Mouse (Mus musculus) adrenal gland, postnatal 36 days (tissue): ENCODE data around the gene Atp6v1g2. TPM values are rescaled to one million over a fixed set of nuclear protein-coding genes. Genes with fewer than 3 reads are reported as not detected.

ENCODE experiments used
- DNase-seq, 2 experiments: peaks; one replicate each; pipeline ENCODE4 v3.0.0; 2021; ENCODE audit warnings: mixed read lengths in 1 of 2
- long read RNA-seq, 2 experiments: library from polyadenylated mRNA; stranded (forward); transcript quantifications; one replicate each; pipeline ENCODE4 v2.0.0; 2021; ENCODE audit warnings: borderline sequencing depth in 2 of 2
- total RNA-seq, 2 experiments: library from RNA; stranded (reverse); gene quantifications; 2 replicates each; pipeline ENCODE4 v1.2.3; 2021

The Atp6v1g2 gene
- total RNA-seq = 1 to 10 TPM; 4.8 to 6.7 TPM
- long read RNA-seq, experiment 1, partial matches to known transcripts = 1 of 4 reads
- long read RNA-seq, experiment 1, other reads (novel, unspliced or antisense) = 1 of 4 reads
- long read RNA-seq, experiment 2, partial matches to known transcripts = 0 of 3 reads
- long read RNA-seq, experiment 2, other reads (novel, unspliced or antisense) = 1 of 3 reads

GRCm38 (mm10) chr17:35233114-35233980 lies at the start of gene Atp6v1g2:
Gene Atp6v1g2, plus strand, starts transcription at chr17:35233660.
- DNase-seq = peak; percentile 43

DNA sequence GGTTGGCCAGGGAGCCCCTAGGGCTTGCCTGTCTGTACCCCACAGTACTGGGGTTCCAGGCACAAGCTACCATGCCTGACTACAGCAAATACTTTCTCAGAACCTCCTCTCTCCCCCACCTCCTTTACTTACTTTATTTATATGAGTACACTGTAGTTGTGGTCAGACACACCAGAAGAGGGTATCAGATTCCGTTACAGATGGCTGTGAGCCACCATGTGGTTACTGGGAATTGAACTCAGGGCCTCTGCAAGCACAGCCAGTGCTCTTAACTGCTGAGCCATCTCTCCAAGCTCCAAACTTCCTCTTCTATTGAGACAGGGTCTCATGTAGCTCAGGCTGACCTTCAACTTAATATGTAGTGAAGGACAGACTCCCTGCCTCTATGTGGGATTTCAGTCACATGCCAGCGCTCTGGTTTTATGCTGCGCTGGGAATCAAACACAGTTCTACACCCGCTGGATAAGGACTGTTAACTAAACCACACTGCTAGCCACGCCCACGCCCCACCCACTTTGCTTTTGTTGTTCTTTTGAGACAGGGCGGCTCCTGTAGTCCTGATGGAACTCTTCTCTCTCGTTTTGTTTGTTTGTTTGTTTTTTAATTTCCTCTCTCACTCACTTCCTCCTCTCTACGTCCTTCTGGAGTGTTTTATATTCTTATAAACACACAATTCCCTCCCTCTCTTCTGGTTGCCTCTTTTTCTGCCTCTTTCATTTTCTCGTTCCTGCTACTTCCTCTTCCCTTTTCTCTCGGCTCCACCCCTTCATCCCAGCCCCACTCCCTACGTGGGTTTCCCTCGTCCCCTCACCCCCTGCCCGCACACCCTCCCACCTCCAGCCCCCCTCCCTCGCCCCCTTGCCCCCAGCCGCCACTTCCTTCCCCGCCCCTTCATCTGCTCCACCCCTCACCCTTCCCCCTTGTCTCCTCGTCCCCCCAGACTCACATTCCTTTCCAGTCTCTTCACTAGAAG lies 47.5 kb upstream of the Atp6v1g2 start:
- peak; percentile 86 to 89 for DNase-seq

DNA sequence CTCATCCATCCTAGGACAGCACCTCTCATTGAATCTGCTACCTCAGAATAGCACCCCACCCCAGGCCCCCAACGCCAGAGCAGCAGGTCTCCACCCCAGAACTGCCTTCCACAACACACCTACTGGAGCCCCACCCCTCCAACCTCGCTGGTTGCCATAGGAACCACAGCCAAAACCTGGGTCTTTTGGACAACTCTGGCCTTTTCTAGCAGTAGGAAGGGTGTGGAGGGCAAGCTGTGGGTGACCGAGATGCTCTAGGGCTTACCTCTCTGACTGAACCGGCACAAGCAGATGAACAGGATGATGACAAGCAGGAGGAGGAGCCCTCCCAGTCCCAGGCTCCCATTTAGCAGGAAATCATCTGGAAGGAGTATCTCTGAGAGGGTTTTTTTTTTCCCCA lies 46.8 kb upstream of the Atp6v1g2 start:
- DNase-seq = peak in 1 of 2 experiments; percentile 32

- no peak for DNase-seq
Measured at GRCm38 (mm10) chr17:35187345-35187744, 46.1 kb upstream of the Atp6v1g2 start.

- no peak for DNase-seq
Measured at GRCm38 (mm10) chr17:35187959-35188610, 45.4 kb upstream of the Atp6v1g2 start, which contains the start of gene Lst1. Gene Lst1, minus strand, starts transcription at chr17:35188439.

GRCm38 (mm10) chr17:35189186-35189585 lies 44.3 kb upstream of the Atp6v1g2 start:
- no peak for DNase-seq

GRCm38 (mm10) chr17:35190096-35190495 lies 43.4 kb upstream of the Atp6v1g2 start:
- no peak for DNase-seq

- DNase-seq = no peak
Measured at GRCm38 (mm10) chr17:35191723-35192122, 41.7 kb upstream of the Atp6v1g2 start.

DNA sequence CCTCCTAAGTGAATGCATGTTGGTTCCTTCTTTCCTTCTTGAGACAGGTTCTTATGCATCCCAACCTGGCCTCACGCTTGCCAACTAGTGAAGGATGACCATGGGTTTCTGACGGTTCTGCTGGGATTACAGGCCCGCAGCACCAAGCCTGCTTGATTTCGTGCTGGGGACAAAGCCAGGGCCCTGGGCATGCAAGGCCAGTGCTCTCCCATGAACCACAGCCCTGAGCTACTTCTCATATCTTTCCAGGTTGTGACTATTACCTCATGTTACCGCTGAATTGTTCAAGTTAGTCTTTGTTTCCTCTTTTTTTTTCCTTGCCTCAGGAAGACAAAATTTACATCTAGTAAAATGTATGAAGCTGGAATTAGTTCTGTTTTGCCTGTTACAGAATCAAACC lies 40.5 kb upstream of the Atp6v1g2 start:
- peak in 1 of 2 experiments; percentile 37 for DNase-seq

DNA sequence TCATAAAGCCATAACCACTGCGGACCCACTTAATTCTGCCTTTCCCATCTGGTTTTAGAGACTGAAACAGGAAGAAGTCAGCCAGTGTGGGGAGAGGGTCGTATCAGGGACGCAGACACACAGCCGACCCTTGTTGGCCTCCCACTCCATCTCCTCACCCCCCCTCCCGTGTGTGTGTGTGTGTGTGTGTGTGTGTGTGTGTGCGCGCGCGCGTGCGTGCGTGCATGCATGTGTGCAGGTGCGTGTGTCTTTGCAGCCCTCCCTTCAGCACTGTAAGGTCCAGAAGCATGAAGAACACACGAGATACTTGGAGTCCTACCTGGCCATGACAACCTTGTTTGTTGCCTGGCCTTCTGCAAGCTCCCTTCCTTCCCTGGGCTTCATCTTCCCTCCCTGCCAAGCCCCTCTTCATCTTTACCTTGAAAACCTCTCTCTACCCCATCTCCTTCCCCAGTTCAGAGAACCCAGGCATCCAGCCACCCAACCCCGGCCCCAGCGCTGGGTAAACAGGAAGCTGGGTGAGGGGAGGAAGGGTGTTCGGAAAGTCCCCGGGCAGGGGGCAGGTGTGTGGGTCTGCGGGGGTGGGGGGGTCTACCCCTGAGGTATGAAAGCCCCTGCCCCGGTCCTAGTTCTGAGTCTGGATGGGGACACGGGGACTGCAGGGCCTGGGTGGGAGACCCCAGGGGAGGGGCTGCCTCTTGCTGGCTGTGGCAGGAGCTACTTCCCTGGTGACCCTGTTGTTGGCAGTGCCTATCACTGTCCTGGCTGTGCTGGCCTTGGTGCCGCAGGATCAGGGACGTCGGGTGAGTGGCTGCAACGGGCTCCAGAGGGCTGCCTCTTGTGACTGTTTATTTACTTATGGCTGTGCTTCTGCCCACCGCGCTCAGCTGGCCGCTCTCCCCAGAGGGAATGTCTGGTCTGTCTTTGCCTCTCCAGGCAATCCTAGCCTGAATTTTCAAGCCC lies 39.3 kb upstream of the Atp6v1g2 start, which contains the start of gene Ltb:
Ltb (plus strand) TSS at position 559 of the 963 bp plus-strand sequence.
- DNase-seq = peak; percentile 67 to 71

GRCm38 (mm10) chr17:35194844-35195630 lies 38.4 kb upstream of the Atp6v1g2 start:
- no peak for DNase-seq

DNA sequence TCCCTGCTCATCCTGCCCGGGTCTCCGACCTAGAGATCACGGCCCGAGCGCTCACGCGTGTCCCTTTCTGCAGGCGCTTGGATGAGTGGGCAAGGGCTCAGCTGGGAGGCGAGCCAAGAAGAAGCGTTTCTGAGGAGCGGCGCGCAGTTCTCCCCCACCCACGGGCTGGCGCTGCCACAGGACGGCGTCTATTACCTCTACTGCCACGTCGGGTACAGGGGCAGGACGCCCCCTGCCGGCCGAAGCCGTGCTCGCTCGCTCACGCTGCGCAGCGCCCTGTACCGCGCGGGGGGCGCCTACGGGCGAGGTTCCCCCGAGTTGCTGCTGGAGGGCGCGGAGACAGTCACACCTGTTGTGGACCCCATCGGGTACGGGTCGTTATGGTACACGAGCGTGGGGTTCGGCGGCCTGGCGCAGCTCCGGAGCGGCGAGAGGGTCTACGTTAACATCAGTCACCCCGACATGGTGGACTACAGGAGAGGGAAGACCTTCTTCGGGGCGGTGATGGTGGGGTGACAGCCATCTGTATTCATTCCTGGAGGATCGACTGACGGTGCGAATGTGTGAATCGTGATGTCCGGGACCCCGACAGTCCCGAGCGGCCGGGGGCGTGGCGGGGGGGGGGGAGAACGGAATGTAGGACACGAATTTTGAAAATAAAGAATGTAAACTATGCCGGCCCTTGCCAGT lies 37.7 kb upstream of the Atp6v1g2 start:
- DNase-seq = peak; percentile 88 to 92

- no peak for DNase-seq
Measured at GRCm38 (mm10) chr17:35196321-35196641, 37.2 kb upstream of the Atp6v1g2 start.

- DNase-seq = no peak
Measured at GRCm38 (mm10) chr17:35197126-35197525, 36.3 kb upstream of the Atp6v1g2 start.

GRCm38 (mm10) chr17:35198029-35198428 lies 35.4 kb upstream of the Atp6v1g2 start:
- no peak for DNase-seq

GRCm38 (mm10) chr17:35198946-35199345 lies 34.5 kb upstream of the Atp6v1g2 start:
- DNase-seq = no peak

DNA sequence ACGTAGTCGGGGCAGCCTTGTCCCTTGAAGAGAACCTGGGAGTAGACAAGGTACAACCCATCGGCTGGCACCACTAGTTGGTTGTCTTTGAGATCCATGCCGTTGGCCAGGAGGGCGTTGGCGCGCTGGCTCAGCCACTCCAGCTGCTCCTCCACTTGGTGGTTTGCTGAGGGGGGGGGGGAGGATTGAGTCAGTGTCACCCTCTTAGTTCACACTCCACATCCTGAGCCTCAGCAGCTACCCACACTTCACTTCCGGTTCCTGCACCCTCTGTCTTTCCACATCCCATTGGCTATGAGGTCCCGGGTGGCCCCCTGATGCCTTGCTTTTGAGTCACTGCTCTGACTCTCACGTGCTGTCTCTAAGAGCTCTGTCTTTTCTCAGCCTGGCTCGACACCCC lies 33.1 kb upstream of the Atp6v1g2 start:
- DNase-seq = no peak

DNA sequence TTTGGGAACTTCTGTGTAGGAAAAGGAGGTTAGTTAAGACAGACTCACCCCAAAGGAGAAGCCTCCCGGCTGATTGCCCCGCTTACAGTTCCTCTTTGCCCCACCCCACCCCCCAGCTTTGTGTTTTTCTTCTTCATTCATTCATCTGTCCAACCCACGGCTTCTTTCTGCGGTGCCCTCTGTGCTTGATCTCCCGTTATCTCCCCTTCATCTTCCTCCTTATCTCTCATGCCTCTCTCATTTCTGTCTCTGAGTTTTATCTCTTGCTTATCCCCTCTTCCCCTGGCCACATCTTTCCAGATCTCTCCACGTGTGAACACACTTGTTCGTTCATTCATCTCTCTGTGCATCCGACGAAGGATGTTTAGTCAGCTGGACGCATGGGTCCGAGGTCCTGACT lies 32.3 kb upstream of the Atp6v1g2 start:
- no peak for DNase-seq

DNA sequence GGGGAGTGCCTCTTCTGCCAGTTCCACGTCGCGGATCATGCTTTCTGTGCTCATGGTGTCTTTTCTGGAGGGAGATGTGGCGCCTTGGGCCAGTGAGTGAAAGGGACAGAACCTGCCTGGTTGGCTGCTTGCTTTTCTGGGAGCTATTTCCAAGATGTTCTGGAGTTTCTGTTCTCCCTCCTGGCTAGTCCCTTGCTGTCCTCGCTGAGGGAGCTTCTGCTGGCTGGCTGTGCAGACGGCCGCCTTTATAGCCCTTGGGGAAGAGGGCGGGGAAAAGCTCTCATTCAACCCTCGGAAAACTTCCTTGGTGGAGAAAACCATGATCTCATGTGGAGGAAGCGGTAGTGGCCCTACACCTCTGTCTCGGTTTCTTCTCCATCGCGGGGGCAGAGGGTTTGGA lies 31.7 kb upstream of the Atp6v1g2 start, which contains the start of gene Tnf:
Tnf (minus strand) TSS at position 221 of the 400 bp plus-strand sequence.
- peak; percentile 51 to 69 for DNase-seq
